Mouse (Mus musculus): ENCODE measurements around the gene Depp1. TPM values are rescaled to one million over a fixed set of nuclear protein-coding genes. Genes with fewer than 3 reads are reported as not detected.
A peak's percentile ranks its signal among the peaks of the same experiment; 100 is the strongest.

Depp1 gene
- polyA plus RNA-seq, 1 experiment from 2014 or later = 9.2 TPM

GRCm38 (mm10) chr6:116653684-116654454 is 3.5 kb downstream of the Depp1 start:
- H3K36me3 ChIP-seq = peaks cover 32% of the 10 kb centered on the region
- no peak overlapping the region for H3K27ac ChIP-seq (replicated peaks)
- no peaks in the 10 kb centered on the region for H3K27me3 ChIP-seq (ENCODE audit: low read depth, poor library complexity, severe bottlenecking)
- no peaks in the 10 kb centered on the region for H3K4me1 ChIP-seq
- DNase-seq (ENCODE audit: low spot score) = peak; percentile 64
- H3K4me3 ChIP-seq = no peak overlapping the region
- no peaks in the 10 kb centered on the region for H3K9me3 ChIP-seq (replicated peaks)
- 62% methylated on average over 9 of the region's 9 CpGs for WGBS

DNA sequence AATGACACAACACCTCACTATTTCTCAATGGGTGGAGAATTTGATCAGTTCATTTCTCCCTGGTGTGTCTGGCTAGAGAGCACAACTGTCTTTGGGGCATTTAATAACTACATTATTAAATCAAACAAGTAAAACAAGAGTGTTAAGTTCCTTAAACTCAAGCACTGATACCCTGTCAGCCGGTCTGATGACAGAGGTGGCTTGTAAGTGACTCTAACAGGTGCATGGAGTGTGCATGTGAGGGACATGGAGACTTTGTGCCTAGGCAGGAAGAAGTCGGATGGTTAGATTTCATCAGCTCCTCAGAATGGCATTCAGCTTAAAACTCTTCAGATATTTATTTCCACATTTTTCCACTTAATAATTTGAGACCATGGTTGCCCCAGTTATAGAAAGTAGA is 13.0 kb downstream of the Depp1 start:
- 91% methylated on average over 2 of the region's 2 CpGs for WGBS
- Histone ChIP-seq H3K27me3 (ENCODE audit: low read depth, poor library complexity, severe bottlenecking) (0 out of 2 replicates have a peak, but pooled peaks cover under 1% of the 10 kb centered on the region), H3K4me3 (no peak overlapping the region), H3K27ac (replicated peaks) (no peak overlapping the region), H3K36me3 (peaks cover 16% of the 10 kb centered on the region; the same call in 1 of the 2 replicates), H3K4me1 (peaks cover 43% of the 10 kb centered on the region), H3K9me3 (replicated peaks) (no peaks in the 10 kb centered on the region)
- no peak for DNase-seq (ENCODE audit: low spot score)

- no peak overlapping the region for H3K4me3 ChIP-seq
- peaks cover 49% of the 10 kb centered on the region for H3K4me1 ChIP-seq
Observed at GRCm38 (mm10) chr6:116664031-116664430, 13.6 kb downstream of the Depp1 start.

DNA sequence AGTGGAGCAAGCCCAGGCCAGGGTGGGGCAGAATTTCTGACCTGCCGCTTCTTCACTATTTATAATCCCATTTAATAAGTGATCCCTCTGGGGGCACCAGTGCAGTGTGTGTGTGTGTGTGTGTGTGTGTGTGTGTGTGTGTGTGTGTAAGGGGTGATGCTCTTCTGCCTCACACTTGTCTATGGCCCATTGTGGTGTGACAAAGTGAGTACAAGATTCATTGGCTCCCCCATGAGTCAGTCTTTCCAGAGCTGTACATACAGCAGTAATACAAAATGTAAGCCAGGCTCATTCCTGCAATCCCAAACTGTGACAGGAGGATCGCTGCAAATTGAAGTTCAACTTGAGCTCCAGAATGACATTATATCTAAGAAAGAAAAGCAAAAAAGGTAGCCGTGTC is 14.4 kb downstream of the Depp1 start:
- no peak overlapping the region for H3K4me3 ChIP-seq

More at GRCm38 (mm10) chr6:116664031-116664430, 13.6 kb downstream of the Depp1 start:
- 81% methylated on average over 6 of the region's 6 CpGs for WGBS
- no peaks in the 10 kb centered on the region for H3K9me3 ChIP-seq (replicated peaks)
- peak overlapping the region; percentile 57 for H3K27ac ChIP-seq (replicated peaks)
- peaks cover 4% of the 10 kb centered on the region; the same call in 1 of the 2 replicates for H3K27me3 ChIP-seq (ENCODE audit: low read depth, poor library complexity, severe bottlenecking)
- DNase-seq (ENCODE audit: low spot score) = no peak
- H3K36me3 ChIP-seq = peaks cover 9% of the 10 kb centered on the region; the same call in 1 of the 2 replicates

DNA sequence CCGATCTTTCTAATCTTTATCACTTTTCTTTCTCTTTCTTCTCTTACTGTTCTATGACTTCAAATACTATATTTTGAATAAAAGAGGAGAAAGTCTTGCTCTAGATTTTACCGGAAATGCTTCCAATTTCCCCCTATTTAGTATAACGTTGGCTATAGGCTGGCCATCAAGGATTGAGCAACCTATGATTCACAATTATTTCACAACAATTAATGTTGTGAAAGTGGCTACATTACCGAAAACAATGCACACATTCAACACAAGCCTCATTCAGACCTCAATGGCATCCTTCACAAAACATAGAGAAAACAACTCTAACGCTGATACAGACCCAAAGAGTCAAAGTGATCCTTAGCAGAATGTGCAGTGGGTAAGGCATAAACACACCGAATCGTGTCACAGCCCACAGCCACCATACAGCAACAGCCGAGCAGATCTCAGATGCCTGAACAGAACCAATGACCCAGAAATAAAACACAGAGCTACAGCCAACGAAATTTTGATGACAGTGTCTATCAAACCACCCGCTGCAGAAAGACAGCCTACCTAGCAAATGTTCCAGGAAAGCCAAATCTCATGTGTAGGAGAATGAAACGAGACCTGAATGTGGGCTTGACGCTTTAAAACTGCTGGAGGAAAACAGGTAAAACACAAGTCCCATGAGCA is 15.8 kb downstream of the Depp1 start:
- 81% methylated on average over 12 of the region's 12 CpGs for WGBS
- H3K9me3 ChIP-seq (replicated peaks) = no peaks in the 10 kb centered on the region
- H3K27ac ChIP-seq (replicated peaks) = peak overlapping the region; percentile 74
- peaks cover 11% of the 10 kb centered on the region for H3K27me3 ChIP-seq (ENCODE audit: low read depth, poor library complexity, severe bottlenecking)
- H3K4me3 ChIP-seq = no peak overlapping the region
- H3K4me1 ChIP-seq = peaks cover 71% of the 10 kb centered on the region
- no peaks in the 10 kb centered on the region for H3K36me3 ChIP-seq
- no peak for DNase-seq (ENCODE audit: low spot score)

More for the DNA sequence above, 14.4 kb downstream of the Depp1 start:
- WGBS = 75% methylated on average over 3 of the region's 3 CpGs
- Histone ChIP-seq H3K4me1 (peaks cover 57% of the 10 kb centered on the region), H3K27ac (replicated peaks) (peak overlapping the region; percentile 57), H3K36me3 (peaks cover 1% of the 10 kb centered on the region; the same call in 1 of the 2 replicates), H3K27me3 (ENCODE audit: low read depth, poor library complexity, severe bottlenecking) (peaks cover 4% of the 10 kb centered on the region; the same call in 1 of the 2 replicates), H3K9me3 (replicated peaks) (no peaks in the 10 kb centered on the region)
- no peak for DNase-seq (ENCODE audit: low spot score)

DNA sequence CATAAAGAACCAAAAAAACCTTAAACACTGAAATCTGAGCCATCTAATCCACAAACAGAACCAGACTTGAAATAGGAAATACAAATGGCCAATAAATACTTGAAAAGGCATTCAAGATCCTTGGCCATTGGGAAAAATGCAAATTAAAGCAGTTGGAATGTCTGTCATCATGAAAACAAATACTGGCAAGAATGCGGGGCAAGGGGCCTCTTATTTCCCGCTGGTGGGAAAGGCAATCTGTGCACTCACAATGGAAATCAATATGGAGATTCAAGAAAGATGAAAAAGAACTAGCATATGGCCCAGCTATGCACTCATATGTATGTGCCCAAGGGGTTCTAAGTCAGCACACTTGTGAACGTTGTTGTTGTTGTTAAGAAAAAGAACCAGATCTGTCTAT is 16.5 kb downstream of the Depp1 start:
- Histone ChIP-seq H3K9me3 (replicated peaks) (no peaks in the 10 kb centered on the region), H3K4me1 (peaks cover 78% of the 10 kb centered on the region), H3K27me3 (ENCODE audit: low read depth, poor library complexity, severe bottlenecking) (peaks cover 18% of the 10 kb centered on the region), H3K4me3 (0 out of 2 replicates have a peak overlapping the region, but pooled peaks have one; percentile 7), H3K27ac (replicated peaks) (peak overlapping the region; percentile 74), H3K36me3 (no peaks in the 10 kb centered on the region)
- 45% methylated on average over 3 of the region's 3 CpGs for WGBS
- no peak for DNase-seq (ENCODE audit: low spot score)

GRCm38 (mm10) chr6:116667382-116667781 is 17.0 kb downstream of the Depp1 start:
- Histone ChIP-seq H3K27ac (replicated peaks) (peak overlapping the region; percentile 74), H3K9me3 (replicated peaks) (no peaks in the 10 kb centered on the region), H3K36me3 (no peaks in the 10 kb centered on the region), H3K4me3 (0 out of 2 replicates have a peak overlapping the region, but pooled peaks have one; percentile 7), H3K27me3 (ENCODE audit: low read depth, poor library complexity, severe bottlenecking) (peaks cover 23% of the 10 kb centered on the region), H3K4me1 (peaks cover 83% of the 10 kb centered on the region)
- DNase-seq (ENCODE audit: low spot score) = peak; percentile 34
- WGBS = 68% methylated on average over 3 of the region's 3 CpGs

DNA sequence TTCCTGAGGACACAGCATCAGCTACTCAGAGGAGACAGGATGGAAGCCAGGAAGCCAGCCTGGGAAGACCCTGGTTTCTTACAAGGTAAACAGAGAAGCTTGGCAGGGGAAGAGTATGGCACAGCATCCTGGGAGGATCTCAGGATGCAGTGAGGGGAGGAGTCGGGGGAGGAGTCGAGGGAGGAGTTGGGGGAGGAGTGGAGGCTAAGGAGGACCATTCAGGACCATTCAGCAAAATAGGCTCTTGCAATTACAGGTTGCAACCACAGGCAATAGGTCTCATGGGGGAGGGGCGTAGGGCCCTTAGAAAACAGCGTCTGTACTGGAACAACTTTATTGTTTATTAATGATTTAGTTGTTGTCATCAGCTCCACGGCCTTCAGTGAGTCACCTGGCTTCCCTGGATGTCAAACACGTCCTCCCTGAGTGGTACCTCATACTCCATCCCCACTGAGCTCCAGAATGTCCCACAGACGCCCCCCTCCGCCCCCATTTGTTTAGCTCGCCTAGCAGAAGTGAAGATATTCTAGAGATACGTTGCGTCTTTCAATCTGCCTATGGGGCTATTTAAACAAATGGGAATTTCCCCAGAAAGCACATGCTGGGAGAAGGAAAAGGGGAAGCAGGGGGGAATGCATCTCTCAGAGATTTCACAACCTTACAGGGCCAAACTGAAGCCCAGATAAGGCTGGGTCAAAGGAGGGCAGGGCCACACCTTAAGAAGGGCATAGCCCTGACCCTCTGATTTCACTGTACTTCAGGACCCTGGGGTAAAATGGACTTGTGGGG is 18.5 kb downstream of the Depp1 start:
- no peaks in the 10 kb centered on the region for H3K9me3 ChIP-seq (replicated peaks)
- peaks cover 31% of the 10 kb centered on the region for H3K27me3 ChIP-seq (ENCODE audit: low read depth, poor library complexity, severe bottlenecking)
- H3K4me1 ChIP-seq = peaks cover 96% of the 10 kb centered on the region
- no peaks in the 10 kb centered on the region for H3K36me3 ChIP-seq
- no peak overlapping the region for H3K4me3 ChIP-seq
- WGBS = 48% methylated on average over 11 of the region's 11 CpGs
- H3K27ac ChIP-seq (replicated peaks) = peak overlapping the region; percentile 87
- no peak for DNase-seq (ENCODE audit: low spot score)

DNA sequence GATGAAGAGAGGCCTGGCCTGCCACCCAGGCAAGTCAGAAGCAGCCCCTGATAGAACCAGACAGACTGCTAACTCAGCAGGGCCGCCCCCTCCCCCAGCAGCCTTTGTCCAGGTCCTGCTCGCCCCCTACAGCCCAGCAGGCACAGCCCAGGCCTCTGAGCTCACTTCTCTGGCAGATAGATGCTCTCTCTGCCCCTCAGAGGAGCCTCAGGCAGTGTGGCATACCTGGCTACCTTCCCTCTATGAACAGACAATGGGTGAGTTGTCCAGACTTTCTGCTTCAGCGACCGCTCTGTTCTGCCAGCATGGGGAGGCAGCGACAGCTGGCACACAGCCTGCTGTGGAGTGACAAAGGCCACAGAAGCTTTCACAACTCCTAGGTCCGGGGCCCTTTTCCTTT is 19.7 kb downstream of the Depp1 start:
- peak overlapping the region; percentile 87 for H3K27ac ChIP-seq (replicated peaks)
- H3K4me1 ChIP-seq = peaks cover 97% of the 10 kb centered on the region
- peak; percentile 56 for DNase-seq (ENCODE audit: low spot score)
- peaks cover 37% of the 10 kb centered on the region for H3K27me3 ChIP-seq (ENCODE audit: low read depth, poor library complexity, severe bottlenecking)
- H3K9me3 ChIP-seq (replicated peaks) = no peaks in the 10 kb centered on the region
- H3K36me3 ChIP-seq = no peaks in the 10 kb centered on the region
- WGBS = 15% methylated on average over 6 of the region's 6 CpGs
- peak overlapping the region; percentile 68 for H3K4me3 ChIP-seq

- WGBS = 5% methylated on average over 5 of the region's 5 CpGs
- no peaks in the 10 kb centered on the region for H3K36me3 ChIP-seq
- no peaks in the 10 kb centered on the region for H3K9me3 ChIP-seq (replicated peaks)
- H3K27me3 ChIP-seq (ENCODE audit: low read depth, poor library complexity, severe bottlenecking) = peaks cover 38% of the 10 kb centered on the region
- H3K4me3 ChIP-seq = peak overlapping the region; percentile 68
- peak overlapping the region; percentile 87 for H3K27ac ChIP-seq (replicated peaks)
- DNase-seq (ENCODE audit: low spot score) = peak; percentile 51
- H3K4me1 ChIP-seq = peaks cover 90% of the 10 kb centered on the region
Observed at GRCm38 (mm10) chr6:116671031-116671430, 20.6 kb downstream of the Depp1 start.

DNA sequence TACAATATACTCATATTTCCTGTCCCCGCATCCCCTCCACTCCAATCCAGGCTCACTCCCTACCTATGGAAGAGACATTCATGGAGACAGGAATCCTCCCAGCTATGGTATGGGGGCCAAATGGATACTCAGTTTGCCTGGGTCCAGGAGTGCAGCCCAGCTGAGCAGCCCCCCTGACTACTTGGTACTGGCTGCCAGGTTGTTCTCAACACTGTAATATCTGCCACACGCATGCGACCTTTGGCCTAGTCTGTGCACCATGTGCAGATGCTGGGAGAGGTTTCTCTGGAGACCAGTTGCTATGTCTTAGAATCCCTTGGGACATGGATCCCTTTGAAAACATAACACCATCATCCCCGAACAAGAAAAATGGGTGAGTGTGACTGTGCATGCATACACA is 21.4 kb downstream of the Depp1 start:
- Histone ChIP-seq H3K27ac (replicated peaks) (peak overlapping the region; percentile 87), H3K27me3 (ENCODE audit: low read depth, poor library complexity, severe bottlenecking) (peaks cover 38% of the 10 kb centered on the region), H3K4me3 (peak overlapping the region; percentile 68), H3K9me3 (replicated peaks) (no peaks in the 10 kb centered on the region), H3K4me1 (peaks cover 83% of the 10 kb centered on the region), H3K36me3 (no peaks in the 10 kb centered on the region)
- 85% methylated on average over 4 of the region's 4 CpGs for WGBS
- no peak for DNase-seq (ENCODE audit: low spot score)

DNA sequence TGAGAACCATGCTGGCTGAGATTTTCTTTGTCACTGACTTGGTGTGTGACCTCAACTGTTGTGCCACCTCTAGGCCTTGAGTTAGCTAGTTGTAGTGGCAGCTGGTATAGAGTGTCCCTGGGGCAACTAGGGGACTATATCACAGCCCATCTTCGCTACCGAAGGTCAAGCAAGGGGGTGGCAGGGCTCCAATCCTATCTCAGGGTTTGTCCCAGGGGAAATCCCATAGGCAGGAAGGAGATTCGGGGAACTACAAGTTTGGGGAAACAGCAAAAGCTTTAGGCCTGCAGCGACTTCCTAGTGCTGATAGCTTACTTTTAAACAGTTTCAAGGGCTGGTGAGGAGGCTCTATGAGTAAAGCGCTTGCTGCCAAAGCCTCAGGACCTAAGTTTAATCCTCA is 21.9 kb downstream of the Depp1 start:
- no peaks in the 10 kb centered on the region for H3K9me3 ChIP-seq (replicated peaks)
- DNase-seq (ENCODE audit: low spot score) = no peak
- H3K27me3 ChIP-seq (ENCODE audit: low read depth, poor library complexity, severe bottlenecking) = peaks cover 38% of the 10 kb centered on the region
- 59% methylated on average over 5 of the region's 5 CpGs for WGBS
- H3K27ac ChIP-seq (replicated peaks) = peak overlapping the region; percentile 87
- peaks cover 82% of the 10 kb centered on the region for H3K4me1 ChIP-seq
- H3K36me3 ChIP-seq = no peaks in the 10 kb centered on the region
- H3K4me3 ChIP-seq = peak overlapping the region; percentile 68
